Mouse (Mus musculus): ENCODE results near the gene Osbpl8. TPM values are rescaled to one million over a fixed set of nuclear protein-coding genes. Genes with fewer than 3 reads are reported as not detected.
A peak's percentile ranks its signal among the peaks of the same experiment; 100 is the strongest.

The Osbpl8 gene
- polyA plus RNA-seq, 1 experiment from 2014 or later, result 11.4 TPM

DNA sequence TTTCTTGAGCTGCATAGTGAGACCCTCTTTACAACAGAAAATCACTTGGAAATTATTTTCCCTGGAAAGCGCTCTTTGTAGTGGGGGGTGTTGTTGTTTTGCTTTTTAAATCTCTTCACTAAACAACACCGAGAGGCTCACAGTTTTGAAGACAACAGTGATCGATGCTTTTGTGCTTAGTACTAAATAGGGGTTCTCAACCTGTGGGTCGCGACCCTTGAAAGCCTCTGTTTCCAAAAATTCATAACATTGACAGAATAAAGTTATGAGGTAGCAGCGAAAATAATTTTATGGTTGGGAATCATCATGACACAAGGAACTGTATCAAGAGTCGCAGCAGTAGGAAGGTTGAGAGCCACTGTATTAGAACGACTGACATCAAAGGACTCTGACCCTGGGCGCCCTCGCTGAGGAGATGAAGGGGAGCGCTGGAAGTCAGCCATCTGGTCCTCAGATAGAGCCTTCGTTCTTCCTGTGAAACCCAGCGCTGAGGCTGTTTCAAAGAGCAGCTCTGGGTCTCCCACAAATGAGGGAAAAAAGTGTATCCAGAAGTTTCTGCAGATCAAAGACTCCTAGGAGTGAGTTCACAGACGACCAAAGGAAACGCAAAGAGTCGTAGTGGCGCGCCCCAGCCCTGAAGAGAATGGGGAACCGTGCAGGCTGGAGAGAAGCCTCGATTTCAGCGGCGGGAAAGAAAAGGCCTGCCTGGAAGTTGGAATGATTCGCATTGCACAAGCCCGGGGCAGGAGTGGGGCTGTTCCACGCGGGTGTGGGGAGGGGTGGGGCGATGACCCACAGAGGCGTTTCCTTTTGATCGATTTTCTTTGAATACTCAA, 171.2 kb downstream of the Osbpl8 start:
- 13% methylated on average over 29 of the region's 29 CpGs for WGBS (ENCODE audit: insufficient replicate concordance)
- Histone ChIP-seq H3K4me2 (peak overlapping the region; percentile 59), H3K4me1 (peaks cover 5% of the 10 kb centered on the region; the same call in 1 of the 2 replicates), H3K9ac (peak overlapping the region; percentile 17; the same call in 1 of the 2 replicates), H3K9me3 (replicated peaks) (no peaks in the 10 kb centered on the region), H3K4me3 (0 out of 2 replicates have a peak overlapping the region, but pooled peaks have one; percentile 2), H3K27ac (no peak overlapping the region), H3K27me3 (replicated peaks) (no peaks in the 10 kb centered on the region), H3K36me3 (no peaks in the 10 kb centered on the region)
- ATAC-seq, result no peak

DNA sequence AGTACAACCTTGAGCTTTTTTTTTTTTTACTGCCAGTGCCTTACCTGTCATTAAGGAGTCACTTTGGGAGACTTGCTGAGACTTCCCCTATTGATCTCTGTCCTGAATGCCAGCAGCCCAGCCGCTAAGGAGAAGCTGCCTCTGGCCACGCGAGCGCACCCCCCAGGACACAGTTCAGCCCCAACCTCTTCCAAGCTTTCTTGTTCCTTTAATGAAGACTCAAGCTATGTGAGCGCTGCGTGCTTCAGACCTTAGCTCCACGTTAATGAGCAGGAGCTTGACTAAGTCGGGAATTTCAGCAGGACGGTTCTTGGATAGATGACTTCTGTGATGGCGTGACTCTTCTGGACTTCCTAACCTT, 171.8 kb downstream of the Osbpl8 start:
- peak overlapping the region; percentile 17; the same call in 1 of the 2 replicates for H3K9ac ChIP-seq
- WGBS (ENCODE audit: insufficient replicate concordance), result 11% methylated on average over 10 of the region's 10 CpGs
- no peaks in the 10 kb centered on the region for H3K27me3 ChIP-seq (replicated peaks)
- ATAC-seq, result no peak
- peaks cover 5% of the 10 kb centered on the region; the same call in 1 of the 2 replicates for H3K4me1 ChIP-seq
- H3K27ac ChIP-seq, result no peak overlapping the region
- no peaks in the 10 kb centered on the region for H3K36me3 ChIP-seq
- no peaks in the 10 kb centered on the region for H3K9me3 ChIP-seq (replicated peaks)
- peak overlapping the region; percentile 59 for H3K4me2 ChIP-seq
- H3K4me3 ChIP-seq, result peak overlapping the region; percentile 2; the same call in 1 of the 2 replicates

- Histone ChIP-seq H3K36me3 (no peaks in the 10 kb centered on the region), H3K4me3 (no peak overlapping the region), H3K9ac (no peak overlapping the region), H3K4me2 (no peak overlapping the region), H3K27me3 (replicated peaks) (no peaks in the 10 kb centered on the region), H3K4me1 (peaks cover 5% of the 10 kb centered on the region; the same call in 1 of the 2 replicates), H3K9me3 (replicated peaks) (no peaks in the 10 kb centered on the region), H3K27ac (no peak overlapping the region)
- WGBS (ENCODE audit: insufficient replicate concordance), result 73% methylated on average over 11 of the region's 11 CpGs
- no peak for ATAC-seq
Measured at GRCm38 (mm10) chr10:111339296-111339695, 174.7 kb downstream of the Osbpl8 start.

DNA sequence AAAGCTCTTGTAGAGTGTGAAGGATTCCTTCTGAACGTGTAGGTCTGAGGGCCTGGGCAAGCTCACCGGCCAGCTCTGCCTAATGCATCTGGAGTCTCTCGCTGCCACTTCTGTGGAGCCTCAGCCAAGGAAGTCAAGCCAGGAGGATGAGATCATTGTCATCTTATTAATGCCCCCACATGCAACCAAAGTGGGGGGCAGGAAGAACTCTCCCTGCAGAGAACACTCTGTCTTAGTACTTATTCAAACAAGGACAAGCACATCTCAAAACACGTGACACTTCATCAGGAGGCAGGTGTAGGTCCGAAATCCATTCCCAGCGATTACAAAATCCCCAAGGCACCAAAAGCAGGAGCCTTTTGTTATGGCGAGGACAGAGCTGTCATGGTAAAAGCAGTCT, 177.2 kb downstream of the Osbpl8 start:
- no peaks in the 10 kb centered on the region for H3K27me3 ChIP-seq (replicated peaks)
- H3K9ac ChIP-seq, result no peak overlapping the region
- H3K4me2 ChIP-seq, result no peak overlapping the region
- no peaks in the 10 kb centered on the region for H3K9me3 ChIP-seq (replicated peaks)
- H3K36me3 ChIP-seq, result no peaks in the 10 kb centered on the region
- no peak overlapping the region for H3K27ac ChIP-seq
- 62% methylated on average over 7 of the region's 7 CpGs for WGBS (ENCODE audit: insufficient replicate concordance)
- no peak for ATAC-seq
- no peaks in the 10 kb centered on the region for H3K4me1 ChIP-seq
- H3K4me3 ChIP-seq, result no peak overlapping the region

DNA sequence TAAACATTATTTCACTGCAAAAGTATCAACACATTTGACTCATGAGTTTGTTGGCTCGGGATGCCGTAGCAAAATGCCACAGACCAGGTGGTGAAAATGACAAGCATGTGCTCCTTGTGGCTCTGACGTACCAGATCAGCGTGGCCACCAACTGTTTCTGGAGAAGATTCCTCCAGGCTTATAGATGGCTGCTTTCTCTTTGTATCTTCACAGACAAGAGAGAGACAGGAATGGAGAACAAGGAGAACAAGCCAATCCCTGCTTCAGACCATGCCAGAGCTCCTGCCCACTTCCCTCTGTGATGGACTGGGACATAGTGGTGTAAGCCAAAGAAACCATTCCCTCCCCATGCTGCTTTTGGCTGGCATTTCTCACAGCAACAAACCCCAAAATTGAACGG, 179.0 kb downstream of the Osbpl8 start:
- WGBS (ENCODE audit: insufficient replicate concordance), result 74% methylated on average over 5 of the region's 5 CpGs
- no peak for ATAC-seq

More for the DNA sequence above, 179.0 kb downstream of the Osbpl8 start:
- no peak overlapping the region for H3K4me3 ChIP-seq
- H3K9ac ChIP-seq, result no peak overlapping the region
- H3K27me3 ChIP-seq (replicated peaks), result no peaks in the 10 kb centered on the region
- H3K4me1 ChIP-seq, result no peaks in the 10 kb centered on the region
- H3K9me3 ChIP-seq (replicated peaks), result no peaks in the 10 kb centered on the region
- no peaks in the 10 kb centered on the region for H3K36me3 ChIP-seq
- no peak overlapping the region for H3K27ac ChIP-seq
- no peak overlapping the region for H3K4me2 ChIP-seq

Other genes with a start within 250 kb of the Osbpl8 start
- gene Csrp2, start 245.0 kb upstream of the Osbpl8 start, polyA plus RNA-seq (2016; fragmentation: Nextera tagmentation; extraction: Ambion mirVana), result 26.2 and 27.5 TPM in 2 replicates
- 7.7 and 9.1 TPM in 2 replicates for gene Zdhhc17, start 154.6 kb upstream of the Osbpl8 start, polyA plus RNA-seq (2016; fragmentation: Nextera tagmentation; extraction: Ambion mirVana)
- gene Bbs10, start 133.9 kb downstream of the Osbpl8 start, polyA plus RNA-seq (2016; fragmentation: Nextera tagmentation; extraction: Ambion mirVana), result 1.8 and 2.0 TPM in 2 replicates

Measured in liver, embryonic 12.5 days (tissue).